Mouse (Mus musculus) adrenal gland, adult 2 months (tissue): Measurements from ENCODE around the gene Kcnq2. TPM values are rescaled to one million over a fixed set of nuclear protein-coding genes. Genes with fewer than 3 reads are reported as not detected.

Source experiments
- DNase-seq: peaks from one replicate; pipeline ENCODE4 v3.0.0; 2021
- polyA plus RNA-seq: library from polyadenylated mRNA; depleted of rRNA; stranded (reverse); fragments of >200 nt; gene quantifications from 2 replicates; pipeline ENCODE4 v1.2.3, GENCODE M21; 2012; rRNA removed
- total RNA-seq, 2 experiments: library from RNA; stranded (reverse); gene quantifications; 2 replicates each; pipeline ENCODE4 v1.2.3; 2021

Kcnq2 gene
- total and polyA plus RNA-seq, 3 experiments: 3.7 to 5.4 (median 5.2) TPM

GRCm38 (mm10) chr2:181042376-181042775 lies 92.7 kb downstream of the Kcnq2 start:
- peak; percentile 37 for DNase-seq

- DNase-seq: peak; percentile 39
These were observed 93.2 kb downstream of the Kcnq2 start for GRCm38 (mm10) chr2:181041941-181042340.

DNA sequence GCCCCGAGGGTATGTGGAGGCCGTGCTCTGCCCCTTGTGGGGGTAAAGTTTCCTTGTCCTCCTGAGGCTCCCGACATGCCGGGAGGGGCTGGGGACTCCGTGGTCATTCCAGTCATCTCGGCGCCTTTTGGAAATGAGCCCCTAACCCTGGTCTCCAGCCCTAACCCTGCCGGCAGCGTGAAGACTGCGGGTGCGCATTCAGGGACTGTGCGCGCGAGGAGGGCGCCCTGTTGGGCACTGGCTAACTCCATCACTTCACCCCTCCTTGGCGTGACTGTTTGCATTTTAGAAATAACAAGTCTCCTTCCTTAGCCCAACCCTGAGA lies 95.8 kb downstream of the Kcnq2 start:
- no peak for DNase-seq

GRCm38 (mm10) chr2:181038644-181039355 lies 96.3 kb downstream of the Kcnq2 start:
- peak; percentile 61 for DNase-seq

DNA sequence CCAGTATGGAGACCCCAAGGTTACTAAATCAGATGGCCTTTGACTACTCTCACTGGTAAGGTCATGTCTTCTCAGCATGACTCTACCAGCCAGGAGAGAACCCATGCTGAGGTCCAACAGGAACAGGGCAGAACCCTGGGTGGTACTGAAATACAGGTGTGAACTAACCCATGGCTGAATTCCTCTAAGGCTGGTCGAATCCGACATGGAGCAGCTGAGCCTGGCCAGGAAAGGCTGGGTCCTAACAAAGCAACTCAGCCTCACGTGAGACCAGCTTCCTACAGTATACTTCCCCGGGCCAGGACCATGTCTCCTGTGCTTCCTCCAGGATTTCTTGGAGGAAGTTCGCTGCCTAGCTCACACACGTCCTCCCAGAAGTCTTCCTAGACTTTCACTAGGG lies 98.5 kb downstream of the Kcnq2 start:
- no peak for DNase-seq

DNA sequence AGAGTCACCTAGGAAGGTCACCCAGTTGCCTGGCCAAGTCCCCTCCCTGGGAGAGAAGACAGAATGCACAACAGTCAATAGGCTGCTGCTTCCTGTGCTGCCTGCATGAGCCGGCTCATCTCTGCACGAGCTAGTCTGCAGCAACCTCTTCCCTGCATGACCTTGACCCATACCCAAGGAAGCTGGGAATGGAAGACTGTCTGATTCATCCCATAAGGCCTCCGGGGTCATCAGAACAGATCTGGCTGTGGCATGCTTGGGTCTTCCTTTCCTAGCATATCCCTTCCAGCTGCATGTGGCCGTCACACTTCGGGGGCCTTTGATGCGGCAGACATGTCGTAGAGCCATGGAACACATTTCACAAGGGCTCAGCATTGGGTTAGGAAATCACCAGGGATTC lies 99.9 kb downstream of the Kcnq2 start:
- DNase-seq: peak; percentile 68

- no peak for DNase-seq
These were observed 101.8 kb downstream of the Kcnq2 start for GRCm38 (mm10) chr2:181033310-181033709.

- DNase-seq: peak; percentile 40
These were observed 102.7 kb downstream of the Kcnq2 start for GRCm38 (mm10) chr2:181032407-181032806.

DNA sequence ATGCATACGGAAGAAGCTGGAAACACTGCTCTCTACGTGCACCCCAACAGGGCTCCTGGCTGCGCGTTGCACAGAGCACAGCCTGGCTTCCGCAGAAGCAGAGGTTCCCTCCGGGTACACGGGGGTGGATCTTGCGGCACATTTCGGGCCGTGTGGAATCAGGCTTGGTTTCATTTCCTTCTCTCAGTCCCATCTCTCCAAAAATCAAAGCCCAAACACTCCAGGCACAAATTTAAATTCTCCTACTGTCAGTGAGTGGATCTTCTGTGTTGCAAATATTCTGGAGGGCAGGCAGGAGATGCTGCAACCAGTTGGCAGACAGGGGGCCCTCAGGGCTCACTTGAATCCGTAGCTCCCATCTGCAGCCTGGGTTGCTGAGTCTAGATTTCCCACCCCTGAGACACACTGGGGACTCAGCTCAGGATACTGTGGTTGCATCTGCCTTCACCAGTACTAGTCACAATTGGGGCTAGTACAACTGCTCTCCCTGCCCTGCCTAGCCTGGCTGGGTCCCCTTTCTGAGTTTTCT lies 103.6 kb downstream of the Kcnq2 start:
- DNase-seq: no peak

Other genes starting within 250 kb of the Kcnq2 start
- 10 to 100 TPM; 41.8 to 57.9 TPM for gene Ythdf1, start 214.4 kb downstream of the Kcnq2 start, total RNA-seq
- 18.1 and 29.5 TPM in 2 replicates for gene Ythdf1, start 214.4 kb downstream of the Kcnq2 start, polyA plus RNA-seq
- gene Birc7, start 206.3 kb downstream of the Kcnq2 start, total RNA-seq: not detected
- not detected in 2 replicates for gene Birc7, start 206.3 kb downstream of the Kcnq2 start, polyA plus RNA-seq
- 1 to 10 TPM; 5.0 to 9.5 TPM for gene Nkain4, start 180.6 kb downstream of the Kcnq2 start, total RNA-seq
- gene Nkain4, start 180.6 kb downstream of the Kcnq2 start, polyA plus RNA-seq: 11.9 and 14.3 TPM in 2 replicates
- 10 to 100 TPM; 42.6 to 44.7 TPM for gene Arfgap1, start 168.1 kb downstream of the Kcnq2 start, total RNA-seq
- 49.2 and 49.4 TPM in 2 replicates for gene Arfgap1, start 168.1 kb downstream of the Kcnq2 start, polyA plus RNA-seq
- gene Col20a1, start 148.8 kb downstream of the Kcnq2 start, total RNA-seq: 1 to 10 TPM; 1.6 to 3.3 TPM
- 4.3 and 5.4 TPM in 2 replicates for gene Col20a1, start 148.8 kb downstream of the Kcnq2 start, polyA plus RNA-seq
- gene Chrna4, start 91.8 kb downstream of the Kcnq2 start, total RNA-seq: 10 to 100 TPM in 1 of 2 experiments, 1 to 10 TPM in 1; 6.5 to 35.4 TPM
- 8.9 and 13.8 TPM in 2 replicates for gene Chrna4, start 91.8 kb downstream of the Kcnq2 start, polyA plus RNA-seq
- gene Eef1a2, start 21.7 kb upstream of the Kcnq2 start, total RNA-seq: 10 to 100 TPM; 44.0 to 65.9 TPM
- gene Eef1a2, start 21.7 kb upstream of the Kcnq2 start, polyA plus RNA-seq: 30.4 and 42.9 TPM in 2 replicates
- 10 to 100 TPM; 91.1 to 91.9 TPM for gene Ppdpf, start 51.9 kb upstream of the Kcnq2 start, total RNA-seq
- gene Ppdpf, start 51.9 kb upstream of the Kcnq2 start, polyA plus RNA-seq: 160 and 197 TPM in 2 replicates
- under 1 TPM in 1 of 2 experiments, not detected in 1; 0.07 TPM for gene Ptk6, start 67.5 kb upstream of the Kcnq2 start, total RNA-seq
- gene Ptk6, start 67.5 kb upstream of the Kcnq2 start, polyA plus RNA-seq: 0.02 TPM in 1 of 2 replicates, not detected in the other
- gene Srms, start 77.9 kb upstream of the Kcnq2 start, total RNA-seq: 1 to 10 TPM in 1 of 2 experiments, under 1 TPM in 1; 0.66 to 1.3 TPM
- gene Srms, start 77.9 kb upstream of the Kcnq2 start, polyA plus RNA-seq: 1.1 and 1.4 TPM in 2 replicates
- gene Fndc11, start 84.7 kb upstream of the Kcnq2 start, total RNA-seq: under 1 TPM in 1 of 2 experiments, not detected in 1; 0.46 TPM
- gene Fndc11, start 84.7 kb upstream of the Kcnq2 start, polyA plus RNA-seq: 0.47 and 0.67 TPM in 2 replicates
- 10 to 100 TPM; 15.3 to 25.0 TPM for gene Helz2, start 106.7 kb upstream of the Kcnq2 start, total RNA-seq
- gene Helz2, start 106.7 kb upstream of the Kcnq2 start, polyA plus RNA-seq: 29.6 and 33.1 TPM in 2 replicates
- 10 to 100 TPM; 15.4 to 15.5 TPM for gene Gmeb2, start 152.7 kb upstream of the Kcnq2 start, total RNA-seq
- 21.8 and 28.4 TPM in 2 replicates for gene Gmeb2, start 152.7 kb upstream of the Kcnq2 start, polyA plus RNA-seq
- 10 to 100 TPM in 1 of 2 experiments, 1 to 10 TPM in 1; 9.6 to 19.8 TPM for gene Stmn3, start 179.2 kb upstream of the Kcnq2 start, total RNA-seq
- gene Stmn3, start 179.2 kb upstream of the Kcnq2 start, polyA plus RNA-seq: 8.8 and 17.3 TPM in 2 replicates
- 10 to 100 TPM; 24.5 to 27.8 TPM for gene Rtel1, start 184.4 kb upstream of the Kcnq2 start, total RNA-seq
- gene Rtel1, start 184.4 kb upstream of the Kcnq2 start, polyA plus RNA-seq: 23.2 and 24.2 TPM in 2 replicates
- 10 to 100 TPM; 36.6 to 51.0 TPM for gene Zgpat, start 229.6 kb upstream of the Kcnq2 start, total RNA-seq
- gene Zgpat, start 229.6 kb upstream of the Kcnq2 start, polyA plus RNA-seq: 33.8 and 34.5 TPM in 2 replicates
- gene Arfrp1, start 230.1 kb upstream of the Kcnq2 start, total RNA-seq: 10 to 100 TPM; 44.0 to 46.2 TPM
- gene Arfrp1, start 230.1 kb upstream of the Kcnq2 start, polyA plus RNA-seq: 14.8 and 19.5 TPM in 2 replicates
- 10 to 100 TPM; 13.6 to 20.5 TPM for gene Lime1, start 244.8 kb upstream of the Kcnq2 start, total RNA-seq
- gene Lime1, start 244.8 kb upstream of the Kcnq2 start, polyA plus RNA-seq: 167 and 174 TPM in 2 replicates